Mouse (Mus musculus): ENCODE measurements at regions not wholly inside any gene's neighbourhood (a gene's known extent, or its start where the extent isn't known, plus 50 kb on each side); places are given as distances from the start of the nearest gene placed in this dataset.

GRCm38 (mm10) chr3:60324969-60325368 lies 147.7 kb upstream of the Mbnl1 start:
- TF ChIP-seq CTCF (conservative IDR thresholded peaks at IDR 0.05; ENCODE audit: insufficient read depth, insufficient read length, low read depth, low read length) (no peak), POLR2A (IDR thresholded peaks at IDR 0.05; ENCODE audit: low read depth, low read length) (no peak)

All from kidney, adult 2 months (tissue).